Mouse (Mus musculus) olfactory bulb, adult 2 months (tissue): ENCODE measurements around the gene Zcchc18.

Experiments
- CTCF ChIP-seq: fragments of 200-500 bp; IDR thresholded peaks from 2 replicates; pipeline ENCODE4 v1.5.1; 2012; ENCODE audit warnings: low read depth, mild to moderate bottlenecking, low read length, moderate library complexity; ENCODE audit not compliant: insufficient read depth
- POLR2A ChIP-seq: fragments of 200-500 bp; IDR thresholded peaks from 2 replicates; pipeline ENCODE4 v1.6.1; 2012; ENCODE audit warnings: mild to moderate bottlenecking, low read depth, low read length, moderate library complexity; ENCODE audit not compliant: insufficient read depth

DNA sequence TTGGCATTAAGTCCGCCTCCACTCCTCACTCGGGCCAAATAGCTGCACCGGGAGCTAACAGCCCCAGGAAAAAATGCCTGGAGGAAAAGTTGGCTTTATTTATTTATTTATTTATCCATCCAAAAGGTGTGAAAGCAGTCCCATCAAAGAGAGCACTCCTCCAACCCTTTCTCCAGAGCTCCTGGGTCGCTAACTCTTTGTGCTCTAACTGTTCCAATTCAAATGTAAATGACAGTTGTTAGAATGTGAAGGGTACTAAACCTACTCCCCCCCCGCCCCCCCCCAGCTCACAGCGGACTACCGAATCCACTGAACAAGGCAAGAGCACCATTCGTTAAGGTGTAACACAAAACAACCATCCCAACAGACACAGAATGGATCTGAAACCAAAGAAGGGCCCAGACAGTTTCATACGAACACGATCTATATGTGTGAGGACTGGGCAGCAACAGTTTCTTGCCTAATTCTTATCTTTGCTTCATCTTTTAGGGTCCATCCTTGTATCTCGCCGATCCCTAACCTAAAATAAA, 44.6 kb downstream of the Zcchc18 start:
- no peak for TF ChIP-seq POLR2A
- TF ChIP-seq CTCF, result no peak
